Mouse (Mus musculus): ENCODE results near the gene Dgkg. TPM values are rescaled to one million over a fixed set of nuclear protein-coding genes. Genes with fewer than 3 reads are reported as not detected.

Dgkg gene
- polyA plus RNA-seq (2014; fragmentation: Nextera tagmentation; extraction: Ambion mirVana), result 0.51 and 1.4 TPM in 2 replicates

DNA sequence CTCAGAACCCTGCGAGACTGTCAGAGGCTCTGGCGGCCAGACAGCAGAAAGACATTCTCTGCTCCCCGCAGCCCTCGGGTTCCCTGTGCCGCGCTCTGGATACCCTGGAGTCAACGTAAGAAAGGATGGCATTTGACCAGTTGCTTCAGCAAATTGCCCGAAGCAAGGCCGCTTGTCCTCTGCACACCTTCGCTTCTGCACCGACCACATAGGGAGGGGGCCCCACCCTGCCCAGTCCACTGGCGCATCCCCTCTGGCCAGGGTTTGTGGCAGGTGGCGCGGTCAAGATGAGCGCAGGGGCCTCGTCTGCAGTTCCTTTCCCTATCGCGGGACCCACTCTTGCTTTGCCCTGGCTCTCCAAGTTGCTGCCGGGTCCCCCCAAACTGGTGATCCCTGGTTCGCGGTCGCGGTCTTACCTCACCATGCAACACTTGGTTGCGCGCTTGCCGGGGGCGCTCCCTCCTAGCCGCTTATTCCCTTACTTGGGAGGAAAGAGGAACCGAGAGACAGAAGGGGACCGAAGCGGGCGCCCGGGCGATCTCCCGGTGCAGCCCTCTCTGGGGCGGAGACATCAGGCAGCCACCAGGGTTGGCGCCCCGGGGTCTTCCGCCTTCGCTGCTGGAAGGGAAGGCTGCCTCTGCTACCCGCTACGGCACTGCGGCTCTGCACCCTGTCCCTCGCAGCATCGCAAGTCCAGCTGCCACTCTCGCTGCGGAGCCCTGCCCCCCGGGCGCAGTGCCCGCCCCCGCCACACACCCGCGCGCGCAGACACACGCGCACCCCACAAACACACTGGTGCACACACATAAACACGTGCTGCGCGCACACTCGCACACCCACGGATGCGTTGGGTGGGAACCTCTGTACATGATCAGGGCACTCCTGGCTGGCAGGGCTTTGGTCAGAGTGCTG lies at the start of gene Dgkg:
Gene Dgkg (minus strand): TSS at position 689 of the 912 bp plus-strand sequence.
- H3K9me3 ChIP-seq (ENCODE audit: control insufficient read depth, low read length), result no peaks in the 10 kb centered on the region
- peak; percentile 37; the same call in 1 of the 2 replicates for ATAC-seq (ENCODE audit: low read depth)
- H3K4me3 ChIP-seq (ENCODE audit: low read depth, low read length), result peak within 1 kb of the TSS; percentile 46
- DNase-seq (ENCODE audit: low spot score), result peak; percentile 24
- peaks cover 45% of the 10 kb centered on the region for H3K27me3 ChIP-seq (replicated peaks; ENCODE audit: control insufficient read depth, insufficient read depth, low read length)
- no peaks in the 10 kb centered on the region for H3K36me3 ChIP-seq (ENCODE audit: control insufficient read depth, insufficient read depth, low read length)
- H3K4me1 ChIP-seq (ENCODE audit: control insufficient read depth, insufficient read depth, low read length), result peaks cover 5% of the 10 kb centered on the region; the same call in 1 of the 2 replicates
- 2% methylated on average over 50 of the region's 63 CpGs for WGBS
- peak within 1 kb of the TSS; percentile 85 for H3K4me2 ChIP-seq (ENCODE audit: low read depth, low read length)
- H3K9ac ChIP-seq (ENCODE audit: low read depth, low read length), result peak within 1 kb of the TSS; percentile 53
- H3K27ac ChIP-seq (replicated peaks; ENCODE audit: low read depth, low read length), result no peak within 1 kb of the TSS

GRCm38 (mm10) chr16:22704946-22705345 lies 47.9 kb upstream of the Dgkg start:
- Histone ChIP-seq H3K27me3 (replicated peaks; ENCODE audit: control insufficient read depth, insufficient read depth, low read length) (no peaks in the 10 kb centered on the region), H3K27ac (replicated peaks; ENCODE audit: low read depth, low read length) (no peak overlapping the region), H3K36me3 (ENCODE audit: control insufficient read depth, insufficient read depth, low read length) (no peaks in the 10 kb centered on the region), H3K9me3 (ENCODE audit: control insufficient read depth, low read length) (no peaks in the 10 kb centered on the region), H3K4me3 (ENCODE audit: low read depth, low read length) (no peak overlapping the region), H3K4me2 (ENCODE audit: low read depth, low read length) (no peak overlapping the region), H3K4me1 (ENCODE audit: control insufficient read depth, insufficient read depth, low read length) (no peaks in the 10 kb centered on the region), H3K9ac (ENCODE audit: low read depth, low read length) (no peak overlapping the region)
- ATAC-seq (ENCODE audit: low read depth) (no peak), DNase-seq (ENCODE audit: low spot score) (no peak)
- WGBS, result 34% methylated on average over 6 of the region's 6 CpGs

GRCm38 (mm10) chr16:22704136-22704535 lies 47.1 kb upstream of the Dgkg start:
- Histone ChIP-seq H3K27me3 (replicated peaks; ENCODE audit: control insufficient read depth, insufficient read depth, low read length) (no peaks in the 10 kb centered on the region), H3K9me3 (ENCODE audit: control insufficient read depth, low read length) (no peaks in the 10 kb centered on the region), H3K9ac (ENCODE audit: low read depth, low read length) (no peak overlapping the region), H3K4me3 (ENCODE audit: low read depth, low read length) (no peak overlapping the region), H3K4me2 (ENCODE audit: low read depth, low read length) (no peak overlapping the region), H3K4me1 (ENCODE audit: control insufficient read depth, insufficient read depth, low read length) (no peaks in the 10 kb centered on the region), H3K36me3 (ENCODE audit: control insufficient read depth, insufficient read depth, low read length) (no peaks in the 10 kb centered on the region), H3K27ac (replicated peaks; ENCODE audit: low read depth, low read length) (no peak overlapping the region)
- no peak for ATAC-seq (ENCODE audit: low read depth)
- DNase-seq (ENCODE audit: low spot score), result no peak
- WGBS, result 87% methylated on average over 5 of the region's 5 CpGs

- H3K9ac ChIP-seq (ENCODE audit: low read depth, low read length), result no peak overlapping the region
- ATAC-seq (ENCODE audit: low read depth) (no peak), DNase-seq (ENCODE audit: low spot score) (no peak)
- H3K4me1 ChIP-seq (ENCODE audit: control insufficient read depth, insufficient read depth, low read length), result no peaks in the 10 kb centered on the region
- WGBS, result 69% methylated on average over 13 of the region's 13 CpGs
- no peaks in the 10 kb centered on the region for H3K9me3 ChIP-seq (ENCODE audit: control insufficient read depth, low read length)
- no peak overlapping the region for H3K4me2 ChIP-seq (ENCODE audit: low read depth, low read length)
- no peak overlapping the region for H3K4me3 ChIP-seq (ENCODE audit: low read depth, low read length)
- H3K27ac ChIP-seq (replicated peaks; ENCODE audit: low read depth, low read length), result no peak overlapping the region
- no peaks in the 10 kb centered on the region for H3K27me3 ChIP-seq (replicated peaks; ENCODE audit: control insufficient read depth, insufficient read depth, low read length)
- no peaks in the 10 kb centered on the region for H3K36me3 ChIP-seq (ENCODE audit: control insufficient read depth, insufficient read depth, low read length)
These were observed 42.1 kb upstream of the Dgkg start for GRCm38 (mm10) chr16:22698846-22699760.

DNA sequence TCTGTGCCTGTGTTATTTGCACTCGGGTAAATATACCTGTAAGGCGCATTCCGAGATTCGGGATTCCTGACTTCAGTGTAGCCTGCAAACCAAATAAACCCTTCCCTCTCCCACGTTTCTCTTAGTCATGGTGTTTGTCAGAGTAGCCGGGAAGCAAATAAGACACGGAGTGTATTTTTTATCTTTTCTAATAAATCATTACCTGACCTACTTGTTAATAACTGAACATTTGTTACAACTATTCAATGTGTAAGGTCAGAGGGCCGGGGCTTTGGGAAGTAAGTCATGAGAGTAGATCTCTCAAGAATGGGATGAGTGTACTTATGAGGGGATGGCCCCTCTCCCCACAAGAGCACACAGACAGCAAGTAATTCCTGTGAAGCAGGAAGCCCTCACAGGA lies 41.1 kb upstream of the Dgkg start:
- no peak for ATAC-seq (ENCODE audit: low read depth)
- Histone ChIP-seq H3K9ac (ENCODE audit: low read depth, low read length) (no peak overlapping the region), H3K27me3 (replicated peaks; ENCODE audit: control insufficient read depth, insufficient read depth, low read length) (no peaks in the 10 kb centered on the region)

DNA sequence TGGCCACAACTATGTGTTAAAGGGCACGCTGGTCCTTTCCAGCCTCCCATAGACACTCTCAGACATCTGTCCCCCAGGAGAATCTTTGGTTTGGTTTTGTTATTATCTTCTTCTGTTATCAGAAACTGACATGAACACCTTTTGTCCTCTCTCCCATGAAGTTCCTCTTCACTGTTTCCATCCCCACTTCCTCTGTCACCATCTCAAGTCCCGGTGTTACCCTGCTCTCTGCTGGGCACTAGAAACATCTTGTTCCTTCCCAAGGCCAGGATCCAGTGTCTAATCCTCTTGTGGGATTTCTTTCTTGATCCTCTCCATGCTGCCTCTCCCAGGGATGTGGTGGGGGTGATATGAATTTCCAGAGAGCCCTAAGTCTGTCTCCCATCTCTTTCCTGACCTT lies 32.6 kb upstream of the Dgkg start:
- 90% methylated on average over 2 of the region's 2 CpGs for whole genome bisulfite sequencing
- Histone ChIP-seq H3K27ac (replicated peaks; ENCODE audit: low read depth, low read length) (no peak overlapping the region), H3K9me3 (ENCODE audit: control insufficient read depth, low read length) (no peaks in the 10 kb centered on the region), H3K36me3 (ENCODE audit: control insufficient read depth, insufficient read depth, low read length) (no peaks in the 10 kb centered on the region), H3K4me2 (ENCODE audit: low read depth, low read length) (no peak overlapping the region), H3K4me3 (ENCODE audit: low read depth, low read length) (no peak overlapping the region), H3K9ac (ENCODE audit: low read depth, low read length) (no peak overlapping the region), H3K4me1 (ENCODE audit: control insufficient read depth, insufficient read depth, low read length) (no peaks in the 10 kb centered on the region), H3K27me3 (replicated peaks; ENCODE audit: control insufficient read depth, insufficient read depth, low read length) (no peaks in the 10 kb centered on the region)
- DNase-seq (ENCODE audit: low spot score), result no peak
- ATAC-seq (ENCODE audit: low read depth), result no peak

More for the DNA sequence above, 41.1 kb upstream of the Dgkg start:
- no peak overlapping the region for H3K4me3 ChIP-seq (ENCODE audit: low read depth, low read length)
- no peak overlapping the region for H3K27ac ChIP-seq (replicated peaks; ENCODE audit: low read depth, low read length)
- H3K4me1 ChIP-seq (ENCODE audit: control insufficient read depth, insufficient read depth, low read length), result no peaks in the 10 kb centered on the region
- WGBS, result 85% methylated on average over 8 of the region's 8 CpGs
- H3K36me3 ChIP-seq (ENCODE audit: control insufficient read depth, insufficient read depth, low read length), result no peaks in the 10 kb centered on the region
- DNase-seq (ENCODE audit: low spot score), result no peak
- H3K9me3 ChIP-seq (ENCODE audit: control insufficient read depth, low read length), result no peaks in the 10 kb centered on the region
- no peak overlapping the region for H3K4me2 ChIP-seq (ENCODE audit: low read depth, low read length)

DNA sequence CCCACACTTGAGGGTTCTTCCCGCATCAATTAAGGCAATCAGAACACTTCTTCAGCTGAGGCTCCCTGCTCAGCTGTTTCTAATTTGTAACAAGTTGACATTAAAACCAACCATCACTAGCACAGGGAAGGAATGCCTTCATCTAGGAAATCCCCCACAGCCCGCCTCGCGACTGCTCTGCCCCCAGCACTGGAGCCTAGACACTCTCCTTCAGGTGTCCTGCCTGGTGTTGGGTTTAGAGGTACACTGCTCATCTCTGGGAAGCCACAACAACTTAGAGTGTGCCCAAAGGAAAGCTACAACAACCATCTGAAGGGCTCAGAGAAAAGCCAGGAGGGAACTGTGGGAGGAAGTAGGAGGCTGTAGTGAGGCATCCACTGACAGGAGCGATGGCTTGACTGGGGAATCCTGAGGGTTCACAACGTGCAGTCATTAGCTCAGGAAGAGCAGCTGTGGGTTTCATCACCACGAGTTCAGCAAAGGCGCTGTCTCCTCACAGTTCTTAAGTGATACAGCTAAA lies 30.8 kb upstream of the Dgkg start:
- Histone ChIP-seq H3K4me2 (ENCODE audit: low read depth, low read length) (no peak overlapping the region), H3K27me3 (replicated peaks; ENCODE audit: control insufficient read depth, insufficient read depth, low read length) (no peaks in the 10 kb centered on the region), H3K9ac (ENCODE audit: low read depth, low read length) (no peak overlapping the region), H3K4me3 (ENCODE audit: low read depth, low read length) (no peak overlapping the region), H3K36me3 (ENCODE audit: control insufficient read depth, insufficient read depth, low read length) (no peaks in the 10 kb centered on the region), H3K4me1 (ENCODE audit: control insufficient read depth, insufficient read depth, low read length) (no peaks in the 10 kb centered on the region), H3K27ac (replicated peaks; ENCODE audit: low read depth, low read length) (no peak overlapping the region), H3K9me3 (ENCODE audit: control insufficient read depth, low read length) (no peaks in the 10 kb centered on the region)
- WGBS, result 41% methylated on average over 8 of the region's 8 CpGs
- ATAC-seq (ENCODE audit: low read depth) (no peak), DNase-seq (ENCODE audit: low spot score) (peak; percentile 23)

GRCm38 (mm10) chr16:22683605-22684004 lies 26.6 kb upstream of the Dgkg start:
- no peak for DNase-seq (ENCODE audit: low spot score)
- Histone ChIP-seq H3K4me1 (ENCODE audit: control insufficient read depth, insufficient read depth, low read length) (no peaks in the 10 kb centered on the region), H3K9ac (ENCODE audit: low read depth, low read length) (no peak overlapping the region), H3K27me3 (replicated peaks; ENCODE audit: control insufficient read depth, insufficient read depth, low read length) (no peaks in the 10 kb centered on the region), H3K9me3 (ENCODE audit: control insufficient read depth, low read length) (no peaks in the 10 kb centered on the region), H3K4me2 (ENCODE audit: low read depth, low read length) (no peak overlapping the region), H3K4me3 (ENCODE audit: low read depth, low read length) (no peak overlapping the region), H3K36me3 (ENCODE audit: control insufficient read depth, insufficient read depth, low read length) (no peaks in the 10 kb centered on the region), H3K27ac (replicated peaks; ENCODE audit: low read depth, low read length) (no peak overlapping the region)
- WGBS, result 77% methylated on average over 3 of the region's 3 CpGs
- no peak for ATAC-seq (ENCODE audit: low read depth)

All from embryonic facial prominence, embryonic 14.5 days (tissue).